Mouse (Mus musculus): ENCODE results near the gene Olfr18. TPM values are rescaled to one million over a fixed set of nuclear protein-coding genes. Genes with fewer than 3 reads are reported as not detected.
"Not testable (repeated sequence)": the region's sequence is repeated elsewhere in the genome, so short reads cannot be mapped to it uniquely, and the experiment has no call there.

The Olfr18 gene
- not detected in 2 replicates for total RNA-seq (2015)
- total RNA-seq (2017) = not detected in 2 replicates

DNA sequence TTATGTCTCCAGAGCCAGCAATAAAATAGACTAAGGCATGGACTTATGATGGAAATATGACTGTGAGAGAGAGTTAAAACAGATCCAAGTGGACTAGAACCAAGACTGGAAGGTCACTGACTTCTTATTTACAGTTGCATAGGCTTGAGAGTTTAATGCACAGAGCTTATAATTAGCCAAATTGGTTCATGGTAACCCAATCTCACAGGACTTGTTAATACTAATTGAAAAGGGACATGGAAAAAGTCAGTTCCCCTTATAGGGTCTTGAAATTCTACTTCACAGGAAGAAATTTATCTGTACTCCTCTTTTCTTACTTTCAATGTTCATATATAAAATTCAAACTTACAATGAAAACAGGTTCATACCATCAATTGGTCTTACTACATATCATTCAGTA is at the start of gene Olfr18:
Gene Olfr18, minus strand, starts transcription at position 101 of the 400 bp plus-strand sequence.
- ATAC-seq (ENCODE audit: poor library complexity, severe bottlenecking) = no peak

DNA sequence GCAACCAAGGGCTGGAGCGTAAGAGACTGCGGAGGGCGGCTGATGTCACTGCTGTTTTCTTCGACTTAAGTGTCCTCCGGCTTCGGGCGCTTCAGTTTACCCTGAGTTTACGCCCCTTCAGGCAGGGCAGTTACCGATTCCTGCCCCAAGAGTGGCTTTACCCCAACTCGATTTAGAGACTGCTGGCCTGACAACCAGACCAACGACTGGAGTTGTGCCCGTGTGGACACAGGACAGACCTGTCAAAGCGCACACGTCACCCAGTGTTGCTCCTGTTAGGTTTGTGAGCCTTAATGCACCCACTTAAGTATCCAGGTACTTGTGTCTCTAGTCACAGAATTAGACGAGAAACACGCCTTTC is 49.4 kb upstream of the Olfr18 start:
- ATAC-seq (ENCODE audit: poor library complexity, severe bottlenecking) = peak; percentile 53

DNA sequence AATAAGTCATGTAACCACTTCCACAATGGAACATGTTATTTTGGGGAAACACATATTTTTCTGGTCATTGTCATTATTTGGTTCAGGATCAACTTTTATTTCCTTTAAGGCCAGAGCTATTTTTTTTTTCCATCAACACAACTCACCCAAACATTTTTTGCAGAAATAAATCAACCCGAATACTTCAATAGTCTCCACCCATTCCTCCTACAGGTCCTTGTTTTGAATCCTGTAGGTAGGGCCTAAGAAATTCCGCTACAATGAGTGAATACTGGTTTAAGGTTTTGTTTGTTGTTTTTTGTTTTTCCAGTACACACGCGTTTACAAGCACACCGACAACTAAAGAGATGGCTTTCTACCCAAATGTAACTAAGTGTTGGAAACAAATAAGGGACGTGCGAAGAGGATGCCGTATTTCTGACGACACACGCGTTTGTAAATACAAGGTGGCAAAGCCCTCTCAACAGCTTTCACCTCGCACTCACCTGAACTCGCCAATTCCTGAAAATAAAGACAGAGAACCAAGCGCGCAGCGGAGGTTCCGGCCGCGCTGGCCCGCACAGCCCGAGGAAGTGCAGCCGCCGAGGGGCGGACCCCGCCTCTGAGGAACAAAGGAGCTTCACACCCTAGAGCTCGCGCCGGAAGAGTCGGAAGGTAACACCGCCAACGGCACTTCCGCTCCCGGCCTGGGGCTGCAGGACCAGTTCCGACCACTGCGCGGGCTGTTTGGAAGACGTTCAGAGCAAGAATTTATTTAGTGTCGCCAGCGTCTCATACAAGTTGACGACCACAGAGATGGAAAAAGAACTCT is 48.8 kb upstream of the Olfr18 start, which contains the start of gene Zfp560:
Gene Zfp560, minus strand, starts transcription at position 646 of the 811 bp plus-strand sequence.
- peak; percentile 100 for ATAC-seq (ENCODE audit: poor library complexity, severe bottlenecking)

DNA sequence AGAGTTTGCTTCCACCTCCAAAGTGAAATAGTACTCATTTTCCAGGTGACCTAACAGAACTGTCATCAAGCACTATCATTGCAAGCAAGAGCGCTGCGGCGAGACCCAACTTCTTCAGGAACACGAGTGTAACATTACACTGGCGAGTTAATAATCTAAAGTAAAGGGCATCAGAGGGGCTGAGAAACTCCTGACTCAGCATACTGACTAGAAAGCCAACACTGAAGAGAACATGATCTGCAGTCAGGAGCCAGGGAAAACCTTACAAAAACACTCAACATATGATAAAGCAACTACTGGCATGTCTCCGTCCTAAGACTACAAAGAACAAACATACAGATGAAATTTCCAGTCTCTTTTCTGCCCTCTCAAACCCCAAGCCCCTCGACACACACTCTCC is 47.8 kb upstream of the Olfr18 start:
- ATAC-seq (ENCODE audit: poor library complexity, severe bottlenecking) = no peak

DNA sequence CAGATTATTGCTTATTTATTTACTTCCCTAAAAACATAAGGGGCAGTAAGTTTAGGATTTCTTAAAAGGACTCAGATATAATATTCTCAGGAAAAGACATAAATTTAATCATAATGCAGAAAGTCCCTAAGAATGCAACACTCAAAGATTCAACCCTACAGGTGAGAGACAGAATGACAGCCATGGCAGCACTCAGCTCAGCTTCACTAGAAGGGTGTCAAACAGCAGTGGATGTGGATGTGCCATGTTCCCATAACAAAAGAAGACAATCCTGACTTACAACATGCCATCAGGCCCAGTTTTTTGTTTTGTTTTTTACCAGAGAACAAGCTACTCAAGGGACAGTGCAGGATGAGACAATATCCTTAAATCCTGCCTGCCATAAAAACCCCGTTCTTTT is 38.8 kb upstream of the Olfr18 start:
- ATAC-seq (ENCODE audit: poor library complexity, severe bottlenecking) = no peak

DNA sequence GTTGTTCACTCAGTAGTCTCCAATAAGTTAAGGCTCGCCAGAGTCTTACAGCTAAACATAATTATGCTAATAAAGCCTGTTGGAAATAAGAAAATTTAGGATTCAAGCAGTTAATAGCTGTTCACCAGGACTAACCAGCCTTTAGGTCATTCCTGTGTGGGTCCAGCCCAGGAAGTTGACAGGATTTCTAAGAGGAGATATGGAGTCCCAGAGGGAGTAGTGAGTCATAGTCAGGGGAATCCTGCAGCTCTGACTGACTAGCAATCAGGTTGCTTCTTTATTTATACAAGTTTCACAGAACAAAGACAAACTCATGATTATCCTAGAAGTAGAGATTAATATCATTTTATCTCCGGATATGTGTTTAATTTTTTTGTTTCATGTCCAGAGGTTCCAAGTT is 31.4 kb upstream of the Olfr18 start:
- ATAC-seq (ENCODE audit: poor library complexity, severe bottlenecking) = no peak

DNA sequence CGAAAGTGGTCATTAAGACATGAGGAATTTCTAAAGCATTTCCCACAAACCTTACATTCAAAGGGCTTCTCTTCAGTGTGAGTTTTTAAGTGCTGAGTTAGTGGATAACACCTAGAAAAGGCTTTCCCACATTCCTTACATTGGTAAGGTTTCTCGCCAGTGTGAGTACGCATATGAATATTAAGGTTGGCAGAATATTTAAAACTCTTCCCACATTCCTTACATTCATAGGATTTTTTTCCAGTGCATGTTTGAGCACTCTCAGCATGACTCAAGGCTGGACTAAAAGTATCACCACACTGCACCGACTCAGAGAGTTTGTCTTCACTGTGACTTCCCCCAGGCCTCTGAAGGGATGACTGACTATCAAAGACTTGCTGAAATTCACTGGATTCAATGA is 12.6 kb upstream of the Olfr18 start:
- no peak for ATAC-seq (ENCODE audit: poor library complexity, severe bottlenecking)

DNA sequence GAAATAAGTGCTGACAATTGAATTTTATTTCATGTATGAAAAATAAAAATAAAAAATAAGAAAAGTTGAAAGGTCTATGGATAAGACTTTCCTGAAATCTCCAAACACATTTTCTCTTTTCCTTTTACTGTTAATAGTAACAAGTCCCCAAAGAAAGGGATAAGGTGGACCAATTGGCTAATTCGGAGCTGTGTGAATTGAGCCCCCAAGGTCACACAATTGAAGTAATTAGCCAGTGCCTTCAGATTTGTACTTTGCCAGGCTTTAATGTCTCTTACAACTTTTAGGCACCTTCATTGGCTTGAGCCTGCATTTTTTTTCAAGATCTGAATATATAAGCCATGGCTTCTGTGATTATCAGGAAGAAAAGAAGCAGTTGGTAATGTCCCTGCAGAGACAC is 37.7 kb downstream of the Olfr18 start, which contains the start of gene Olfr873:
Gene Olfr873, plus strand, starts transcription at position 301 of the 400 bp plus-strand sequence.
- no peak for ATAC-seq (ENCODE audit: poor library complexity, severe bottlenecking)

DNA sequence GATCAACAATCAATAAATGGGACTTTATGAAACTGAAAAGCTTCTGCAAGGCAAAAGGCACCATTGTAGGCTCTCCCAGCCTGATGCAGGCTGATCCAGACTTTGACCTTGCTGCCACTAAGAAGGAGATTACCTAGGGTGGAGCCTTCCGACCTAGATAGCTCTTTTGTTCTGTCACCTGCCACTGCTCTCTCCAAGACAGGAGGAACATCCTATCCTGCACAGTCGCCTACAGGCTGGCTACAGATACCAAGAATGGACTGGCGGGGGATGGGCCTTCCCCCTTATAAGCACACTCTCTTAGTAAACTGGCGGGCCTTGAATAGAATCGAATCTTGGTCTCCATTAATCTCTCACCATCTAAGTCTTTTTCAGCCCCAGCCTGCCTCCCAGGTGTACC is 40.3 kb downstream of the Olfr18 start:
- ATAC-seq (ENCODE audit: poor library complexity, severe bottlenecking) = not testable (repeated sequence)

DNA sequence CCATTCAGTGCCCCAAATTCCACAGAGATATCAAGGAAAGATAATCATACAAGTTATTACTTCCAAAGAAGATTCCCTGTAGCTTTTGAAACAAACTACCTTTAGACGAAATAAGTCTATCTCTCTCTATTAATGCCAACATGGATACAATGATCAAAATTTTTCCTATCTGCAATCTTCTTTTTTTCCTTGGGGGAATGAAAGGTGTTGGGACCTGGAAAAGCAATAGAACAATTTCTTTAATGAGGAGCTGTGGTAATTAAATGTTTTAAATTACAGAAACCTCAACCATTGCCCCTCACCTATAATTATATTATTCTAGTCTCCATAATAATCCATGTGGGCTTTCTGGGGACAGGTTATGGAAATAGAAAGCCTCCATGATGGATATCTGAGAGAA is 53.8 kb downstream of the Olfr18 start, which contains the start of gene Olfr39:
Gene Olfr39, plus strand, starts transcription at position 301 of the 400 bp plus-strand sequence.
- ATAC-seq (ENCODE audit: poor library complexity, severe bottlenecking) = no peak

Other genes with a start within 250 kb of the Olfr18 start
- gene Olfr868, start 237.5 kb downstream of the Olfr18 start, total RNA-seq (2015) = not detected in 2 replicates
- not detected in 2 replicates for gene Olfr868, start 237.5 kb downstream of the Olfr18 start, total RNA-seq (2017)
- not detected in 2 replicates for gene Olfr869, start 207.1 kb downstream of the Olfr18 start, total RNA-seq (2015)
- gene Olfr869, start 207.1 kb downstream of the Olfr18 start, total RNA-seq (2017) = not detected in 2 replicates
- gene Olfr870, start 162.0 kb downstream of the Olfr18 start, total RNA-seq (2015) = not detected in 2 replicates
- gene Olfr870, start 162.0 kb downstream of the Olfr18 start, total RNA-seq (2017) = not detected in 2 replicates
- gene Olfr871, start 123.9 kb downstream of the Olfr18 start, total RNA-seq (2015) = not detected in 2 replicates
- not detected in 2 replicates for gene Olfr871, start 123.9 kb downstream of the Olfr18 start, total RNA-seq (2017)
- not detected in 2 replicates for gene Olfr872, start 99.0 kb downstream of the Olfr18 start, total RNA-seq (2015)
- gene Olfr872, start 99.0 kb downstream of the Olfr18 start, total RNA-seq (2017) = not detected in 2 replicates
- gene Olfr39, start 53.7 kb downstream of the Olfr18 start, total RNA-seq (2015) = not detected in 2 replicates
- gene Olfr39, start 53.7 kb downstream of the Olfr18 start, total RNA-seq (2017) = not detected in 2 replicates
- not detected in 2 replicates for gene Olfr873, start 37.6 kb downstream of the Olfr18 start, total RNA-seq (2015)
- gene Olfr873, start 37.6 kb downstream of the Olfr18 start, total RNA-seq (2017) = not detected in 2 replicates
- 7.1 and 9.2 TPM in 2 replicates for gene Zfp560, start 49.1 kb upstream of the Olfr18 start, total RNA-seq (2015)
- 0.70 and 4.5 TPM in 2 replicates for gene Zfp560, start 49.1 kb upstream of the Olfr18 start, total RNA-seq (2017)
- 23.0 and 27.1 TPM in 2 replicates for gene Zfp26, start 124.1 kb upstream of the Olfr18 start, total RNA-seq (2015)
- 33.0 and 36.9 TPM in 2 replicates for gene Zfp26, start 124.1 kb upstream of the Olfr18 start, total RNA-seq (2017)
- gene Zfp426, start 156.7 kb upstream of the Olfr18 start, total RNA-seq (2015) = 18.6 and 22.3 TPM in 2 replicates
- gene Zfp426, start 156.7 kb upstream of the Olfr18 start, total RNA-seq (2017) = 20.8 and 23.6 TPM in 2 replicates
- 20.8 and 24.3 TPM in 2 replicates for gene Zfp266, start 185.3 kb upstream of the Olfr18 start, total RNA-seq (2015)
- 21.0 and 22.8 TPM in 2 replicates for gene Zfp266, start 185.3 kb upstream of the Olfr18 start, total RNA-seq (2017)
- gene Zfp846, start 245.2 kb upstream of the Olfr18 start, total RNA-seq (2015) = 11.7 and 12.8 TPM in 2 replicates
- 7.0 and 8.0 TPM in 2 replicates for gene Zfp846, start 245.2 kb upstream of the Olfr18 start, total RNA-seq (2017)

Data from megakaryocyte, adult 5-6 weeks (primary cell).